In genomic region chr17:86183788-86184187, GRCm38 (mm10) we compare ENCODE assay signal across 18 mouse cellular contexts. TPM values are rescaled to one million over a fixed set of nuclear protein-coding genes. Genes with fewer than 3 reads are reported as not detected.
DNase-seq lines count a peak whose midpoint lies in the region; ATAC-seq and TF ChIP-seq lines count a peak whose summit lies in the region.
"Had no signal": no experiment of that assay in that cellular context is flagged by ENCODE, and none has a peak within 500 bp of the region (broad histone marks: within the 10 kb centered on the region; RNA-seq: fewer than 3 reads in every experiment).

No protein-coding gene starts in this region.

- 4% methylated on average over 2 of the region's 2 CpGs for WGBS in heart, embryonic 10.5 days
- WGBS in lung, adult 2 months: 45% methylated on average over 2 of the region's 2 CpGs

- H3K36me3 ChIP-seq in heart, embryonic 10.5 days: 0 out of 2 replicates have a peak, but pooled peaks cover 5% of the 10 kb centered on the region
- H3K36me3 ChIP-seq: forebrain, embryonic 15.5 days; hindbrain, embryonic 10.5 days; limb, embryonic 10.5 days; liver, embryonic 13.5 days had no signal

- H3K27me3 ChIP-seq in heart, embryonic 10.5 days (ENCODE audit: insufficient read depth, poor library complexity, severe bottlenecking): no peaks in the 10 kb centered on the region
- H3K27me3 ChIP-seq: forebrain, embryonic 15.5 days; liver, embryonic 13.5 days had no signal

- DNase-seq in cerebellum, adult 11-12 months: peak; percentile 49
- DNase-seq in cerebellum, postnatal 4 days (ENCODE audit: low spot score in 2 of 2): no peak
- DNase-seq in heart, embryonic 10.5 days (ENCODE audit: low spot score): no peak
- DNase-seq in heart, adult 8-10 months (ENCODE audit: low spot score): no peak
- DNase-seq in lung, adult 2 months: no peak
- no peak for DNase-seq in lung, postnatal 4 days
- no peak for DNase-seq in frontal cortex, postnatal 14 days (ENCODE audit: low spot score in 2 of 2)
- DNase-seq: adrenal gland, postnatal 36 days; kidney, adult 18-20 months; kidney, postnatal 25 days; liver, embryonic 13.5 days; right cerebral cortex, postnatal 4 days; thymus, adult 2 months had no signal

- peak; percentile 16 to 23; a peak in 1 of 4 replicates for ATAC-seq in hematopoietic stem cell, adult 5-6 weeks (replicated peaks in 1 of 2; ENCODE audit: insufficient read depth in 1 of 2, low FRiP score in 2 of 2, low TSS enrichment in 1 of 2, low read depth in 1 of 2, poor library complexity in 2 of 2, severe bottlenecking in 2 of 2)
- ATAC-seq: forebrain, embryonic 15.5 days; hindbrain, postnatal 0 days had no signal

- TF ChIP-seq POLR2A in lung, adult 2 months (IDR thresholded peaks at IDR 0.05; ENCODE audit: borderline replicate concordance, extremely low read depth, low read depth, low read length): no peak

- peaks cover 57% of the 10 kb centered on the region for H3K4me1 ChIP-seq in heart, embryonic 10.5 days
- H3K4me1 ChIP-seq in lung, adult 2 months (ENCODE audit: control insufficient read depth, insufficient read depth, low read length): peaks cover 16% of the 10 kb centered on the region

- no peak overlapping the region for H3K4me3 ChIP-seq in heart, embryonic 10.5 days
- no peak overlapping the region for H3K4me3 ChIP-seq in lung, adult 2 months (replicated peaks; ENCODE audit: extremely low read depth, low read depth, low read length)
- H3K4me3 ChIP-seq: forebrain, embryonic 15.5 days; hindbrain, embryonic 10.5 days; limb, embryonic 10.5 days; liver, embryonic 13.5 days had no signal

- TF ChIP-seq CTCF in lung, adult 2 months (IDR thresholded peaks at IDR 0.05; ENCODE audit: insufficient read depth, low read length): peak; percentile 19; the same call in 1 of the 2 replicates

- H3K9me3 ChIP-seq in heart, embryonic 10.5 days: no peaks in the 10 kb centered on the region
- H3K9me3 ChIP-seq: forebrain, embryonic 15.5 days; hindbrain, embryonic 10.5 days; limb, embryonic 10.5 days; liver, embryonic 13.5 days had no signal

- peak overlapping the region; percentile 80 for H3K27ac ChIP-seq in heart, embryonic 10.5 days
- H3K27ac ChIP-seq: forebrain, embryonic 15.5 days; hindbrain, embryonic 10.5 days; hindbrain, postnatal 0 days; limb, embryonic 10.5 days; liver, embryonic 13.5 days had no signal

RNA-seq across cellular contexts. Expression of gene Prkce, which starts 16.2 kb away (rescaled TPM):
- 9.4 and 12.5 TPM in 2 replicates for polyA plus RNA-seq in heart, embryonic 10.5 days (2016; fragmentation: Nextera tagmentation; extraction: Ambion mirVana)
- 10 to 100 TPM; 24.0 to 30.1 (median 27.4) TPM for total RNA-seq in heart, adult 8-10 months (2022)
- polyA plus RNA-seq in lung, adult 2 months (2012; rRNA removed): 9.8 and 13.5 TPM in 2 replicates
- 15.4 and 19.9 TPM in 2 replicates for total RNA-seq in hematopoietic stem cell, adult 5-6 weeks (2017)

RNA-seq across cellular contexts. Expression of gene Srbd1, which starts 38.8 kb away (rescaled TPM):
- polyA plus RNA-seq in heart, embryonic 10.5 days (2016; fragmentation: Nextera tagmentation; extraction: Ambion mirVana): 12.7 and 15.4 TPM in 2 replicates
- total RNA-seq in heart, adult 8-10 months (2022): 10 to 100 TPM; 12.5 to 17.5 (median 13.4) TPM
- 1.7 and 2.9 TPM in 2 replicates for polyA plus RNA-seq in lung, adult 2 months (2012; rRNA removed)
- 27.5 and 34.5 TPM in 2 replicates for total RNA-seq in hematopoietic stem cell, adult 5-6 weeks (2017)
